Comparison of ENCODE assay signal across 11 mouse cellular contexts in genomic region chr15:97042001-97042491, GRCm38 (mm10). TPM values are rescaled to one million over a fixed set of nuclear protein-coding genes. Genes with fewer than 3 reads are reported as not detected.
A peak's percentile ranks its signal among the peaks of the same experiment; 100 is the strongest.
DNase-seq lines count a peak whose midpoint lies in the region; ATAC-seq and TF ChIP-seq lines count a peak whose summit lies in the region.
"Had no signal": no experiment of that assay in that cellular context is flagged by ENCODE, and none has a peak within 500 bp of the region (broad histone marks: within the 10 kb centered on the region; RNA-seq: fewer than 3 reads in every experiment).

No protein-coding gene starts in this region.

- no peaks in the 10 kb centered on the region for H3K9me3 ChIP-seq in intestine, embryonic 14.5 days (ENCODE audit: control insufficient read depth, low read length)
- no peaks in the 10 kb centered on the region for H3K9me3 ChIP-seq in intestine, postnatal 0 days (ENCODE audit: control insufficient read depth)
- H3K9me3 ChIP-seq in embryonic facial prominence, embryonic 14.5 days (ENCODE audit: control insufficient read depth, low read length): no peaks in the 10 kb centered on the region
- no peaks in the 10 kb centered on the region for H3K9me3 ChIP-seq in liver, postnatal 0 days (ENCODE audit: low read length)
- H3K9me3 ChIP-seq: midbrain, embryonic 10.5 days had no signal

- peak; percentile 50 for ATAC-seq in intestine, embryonic 14.5 days (replicated peaks; ENCODE audit: low FRiP score, low TSS enrichment, low read depth)
- ATAC-seq in intestine, postnatal 0 days: no peak
- peak; percentile 79; the same call in 1 of the 2 replicates for ATAC-seq in embryonic facial prominence, embryonic 14.5 days (ENCODE audit: low read depth)
- no peak for ATAC-seq in liver, postnatal 0 days
- ATAC-seq in frontal cortex, adult (ENCODE audit: low TSS enrichment): no peak

- no peak for TF ChIP-seq CTCF in intestine, postnatal 0 days (IDR thresholded peaks at IDR 0.05; ENCODE audit: low read depth)
- no peak for TF ChIP-seq CTCF in liver, postnatal 0 days (IDR thresholded peaks at IDR 0.05; ENCODE audit: low read depth)

- H3K4me3 ChIP-seq in intestine, embryonic 14.5 days (ENCODE audit: low read depth, low read length): no peak overlapping the region
- H3K4me3 ChIP-seq in intestine, postnatal 0 days (ENCODE audit: low read depth, low read length): no peak overlapping the region
- H3K4me3 ChIP-seq in embryonic facial prominence, embryonic 14.5 days (ENCODE audit: low read depth, low read length): no peak overlapping the region
- no peak overlapping the region for H3K4me3 ChIP-seq in liver, postnatal 0 days (ENCODE audit: low read depth, low read length)
- H3K4me3 ChIP-seq: midbrain, embryonic 10.5 days had no signal

- WGBS in intestine, embryonic 14.5 days: 12% methylated on average over 7 of the region's 7 CpGs
- WGBS in intestine, postnatal 0 days: 32% methylated on average over 7 of the region's 7 CpGs
- WGBS in embryonic facial prominence, embryonic 14.5 days: 37% methylated on average over 7 of the region's 7 CpGs
- 48% methylated on average over 7 of the region's 7 CpGs for WGBS in liver, postnatal 0 days (ENCODE audit: insufficient replicate concordance)

- H3K9ac ChIP-seq in intestine, embryonic 14.5 days (ENCODE audit: low read length): no peak overlapping the region
- no peak overlapping the region for H3K9ac ChIP-seq in intestine, postnatal 0 days (ENCODE audit: low read depth, low read length)
- H3K9ac ChIP-seq in embryonic facial prominence, embryonic 14.5 days (ENCODE audit: low read depth, low read length): no peak overlapping the region
- no peak overlapping the region for H3K9ac ChIP-seq in liver, postnatal 0 days (replicated peaks)

- H3K27ac ChIP-seq in intestine, embryonic 14.5 days (ENCODE audit: low read depth): peak overlapping the region; percentile 90
- H3K27ac ChIP-seq in intestine, postnatal 0 days (ENCODE audit: low read depth, low read length): no peak overlapping the region
- peak overlapping the region; percentile 83 for H3K27ac ChIP-seq in embryonic facial prominence, embryonic 14.5 days (replicated peaks; ENCODE audit: low read depth, low read length)
- H3K27ac ChIP-seq in liver, postnatal 0 days (ENCODE audit: low read depth): peak overlapping the region; percentile 74
- H3K27ac ChIP-seq: midbrain, embryonic 10.5 days had no signal

- DNase-seq in adrenal gland, adult 2 months: peak; percentile 16
- no peak for DNase-seq in adrenal gland, postnatal 4 days (ENCODE audit: low spot score in 2 of 2)
- DNase-seq in intestine, embryonic 14.5 days (ENCODE audit: low spot score): peak; percentile 56
- DNase-seq in embryonic facial prominence, embryonic 14.5 days (ENCODE audit: low spot score): peak; percentile 91
- DNase-seq in liver, postnatal 0 days: no peak
- no peak for DNase-seq in left cerebral cortex, adult 9 months (ENCODE audit: low spot score in 2 of 2)
- DNase-seq: gastrocnemius, postnatal 14 days; right cerebral cortex, adult 18-20 months had no signal

- TF ChIP-seq EP300 in liver, postnatal 0 days (IDR thresholded peaks at IDR 0.05; ENCODE audit: low read depth): no peak

- H3K4me1 ChIP-seq in intestine, embryonic 14.5 days (replicated peaks; ENCODE audit: control insufficient read depth, insufficient read depth, low read length): peaks cover 18% of the 10 kb centered on the region
- H3K4me1 ChIP-seq in intestine, postnatal 0 days (replicated peaks; ENCODE audit: control insufficient read depth, insufficient read depth, low read length): no peaks in the 10 kb centered on the region
- peaks cover 10% of the 10 kb centered on the region for H3K4me1 ChIP-seq in embryonic facial prominence, embryonic 14.5 days (ENCODE audit: control insufficient read depth, insufficient read depth, low read length)
- peaks cover 4% of the 10 kb centered on the region for H3K4me1 ChIP-seq in liver, postnatal 0 days (ENCODE audit: insufficient read depth)
- H3K4me1 ChIP-seq: midbrain, embryonic 10.5 days had no signal

- no peak overlapping the region for H3K4me2 ChIP-seq in intestine, embryonic 14.5 days (ENCODE audit: low read length)
- no peak overlapping the region for H3K4me2 ChIP-seq in intestine, postnatal 0 days (replicated peaks; ENCODE audit: low read depth)
- H3K4me2 ChIP-seq in embryonic facial prominence, embryonic 14.5 days (ENCODE audit: low read depth, low read length): no peak overlapping the region
- H3K4me2 ChIP-seq in liver, postnatal 0 days (ENCODE audit: low read depth, low read length): no peak overlapping the region

- no peaks in the 10 kb centered on the region for H3K27me3 ChIP-seq in intestine, embryonic 14.5 days (replicated peaks; ENCODE audit: control insufficient read depth, insufficient read depth, low read length)
- H3K27me3 ChIP-seq in intestine, postnatal 0 days (replicated peaks; ENCODE audit: control insufficient read depth, insufficient read depth, low read length): no peaks in the 10 kb centered on the region
- H3K27me3 ChIP-seq in embryonic facial prominence, embryonic 14.5 days (replicated peaks; ENCODE audit: control insufficient read depth, insufficient read depth, low read length): no peaks in the 10 kb centered on the region
- H3K27me3 ChIP-seq in liver, postnatal 0 days (ENCODE audit: insufficient read depth, low read length): no peaks in the 10 kb centered on the region

- no peaks in the 10 kb centered on the region for H3K36me3 ChIP-seq in intestine, embryonic 14.5 days (ENCODE audit: control insufficient read depth, insufficient read depth, low read length)
- no peaks in the 10 kb centered on the region for H3K36me3 ChIP-seq in intestine, postnatal 0 days (ENCODE audit: control insufficient read depth, insufficient read depth)
- H3K36me3 ChIP-seq in embryonic facial prominence, embryonic 14.5 days (ENCODE audit: control insufficient read depth, insufficient read depth, low read length): no peaks in the 10 kb centered on the region
- H3K36me3 ChIP-seq in liver, postnatal 0 days (replicated peaks; ENCODE audit: insufficient read depth, low read length): no peaks in the 10 kb centered on the region
- H3K36me3 ChIP-seq: midbrain, embryonic 10.5 days had no signal

RNA-seq across cellular contexts. Expression of gene Slc38a4, which starts 13.7 kb away (rescaled TPM):
- 1 to 10 TPM; 4.3 to 7.2 TPM for total RNA-seq in adrenal gland, adult 2 months (2021)
- 0.90 and 1.8 TPM in 2 replicates for polyA plus RNA-seq in adrenal gland, adult 2 months (2012; rRNA removed)
- 10 to 100 TPM; 30.2 to 62.8 TPM for total RNA-seq in adrenal gland, postnatal 4 days (2021)
- polyA plus RNA-seq in intestine, embryonic 14.5 days (2014; fragmentation: Nextera tagmentation; extraction: Ambion mirVana): 68.3 and 74.8 TPM in 2 replicates
- 8.8 and 11.4 TPM in 2 replicates for polyA plus RNA-seq in intestine, postnatal 0 days (2015; fragmentation: Nextera tagmentation; extraction: Ambion mirVana)
- polyA plus RNA-seq in embryonic facial prominence, embryonic 14.5 days (2014; fragmentation: Nextera tagmentation; extraction: Ambion mirVana): 89.0 and 93.5 TPM in 2 replicates
- polyA plus RNA-seq in liver, postnatal 0 days (2015; fragmentation: Nextera tagmentation; extraction: Ambion mirVana): 295 and 302 TPM in 2 replicates

Comparison
In these comparisons a context has a peak if more than half of its experiments do, and no peak if none do; other contexts are left out.
1. DNase-seq: peak in adrenal gland, adult 2 months (single experiment), intestine, embryonic 14.5 days (single experiment) and embryonic facial prominence, embryonic 14.5 days (single experiment); none in adrenal gland, postnatal 4 days (0 of 2), liver, postnatal 0 days (single experiment) and left cerebral cortex, adult 9 months (0 of 2).
2. ATAC-seq: peak in intestine, embryonic 14.5 days (single experiment) and embryonic facial prominence, embryonic 14.5 days (single experiment); none in intestine, postnatal 0 days (single experiment), liver, postnatal 0 days (single experiment) and frontal cortex, adult (single experiment).